Mouse (Mus musculus) right cerebral cortex, postnatal 14 days (tissue): Measurements from ENCODE around the gene S1pr5.

Experiments
- DNase-seq: peaks from one replicate; pipeline ENCODE4 v3.0.0; 2022

The S1pr5 gene

GRCm38 (mm10) chr9:21197981-21198380 is 50.3 kb downstream of the S1pr5 start:
- DNase-seq: peak; percentile 74

- DNase-seq: peak; percentile 72
These were observed 51.5 kb downstream of the S1pr5 start for GRCm38 (mm10) chr9:21196521-21197433.

- peak; percentile 39 for DNase-seq
These were observed 52.3 kb downstream of the S1pr5 start for GRCm38 (mm10) chr9:21195736-21196505.

GRCm38 (mm10) chr9:21194787-21195493 is 53.3 kb downstream of the S1pr5 start:
- no peak for DNase-seq

- no peak for DNase-seq
These were observed 54.5 kb downstream of the S1pr5 start for GRCm38 (mm10) chr9:21193786-21194185.
